Mouse (Mus musculus) liver, embryonic 14.5 days (tissue): ENCODE data around the gene Rplp2.

Experiments
- CTCF ChIP-seq: IDR thresholded peaks from 2 replicates; pipeline ENCODE4 v1.5.1; 2016; ENCODE audit warnings: antibody characterized with exemption, low read depth, control low read depth
- EP300 ChIP-seq: IDR thresholded peaks from 2 replicates; pipeline ENCODE4 v1.6.1; 2016; ENCODE audit warnings: antibody characterized with exemption, low read depth

- TF ChIP-seq CTCF (no peak), EP300 (no peak)
Measured at GRCm38 (mm10) chr7:141434464-141434863, 12.7 kb upstream of the Rplp2 start.
